Mouse (Mus musculus) heart, postnatal 0 days (tissue): Measurements from ENCODE around the gene Mcpt1. TPM values are rescaled to one million over a fixed set of nuclear protein-coding genes. Genes with fewer than 3 reads are reported as not detected.
"Not testable (repeated sequence)": the region's sequence is repeated elsewhere in the genome, so short reads cannot be mapped to it uniquely, and the experiment has no call there.

Experiments used
- ATAC-seq: fragments of 200-750 bp; cut with Nextera tagmentation; 2 replicates; pipeline ENCODE4 v1.8.0; 2017; ENCODE audit warnings: low read depth, moderate number of reproducible peaks, moderate library complexity; ENCODE audit not compliant: insufficient read depth
- DNase-seq: peaks from one replicate; pipeline ENCODE4 v3.0.0-alpha.2; 2016; ENCODE audit warnings: low spot score
- H3K27ac ChIP-seq: fragments of 300-500 bp; sonication (generic); 2 replicates; pipeline ENCODE4 v1.5.1; 2014; ENCODE audit warnings: low read depth, mild to moderate bottlenecking
- H3K27me3 ChIP-seq: fragments of 300-500 bp; sonication (generic); 2 replicates; pipeline ENCODE4 v1.6.1; 2014; ENCODE audit warnings: low read length, mixed read lengths; ENCODE audit not compliant: control insufficient read depth, insufficient read depth
- H3K36me3 ChIP-seq: fragments of 300-500 bp; sonication (generic); replicated peaks from 2 replicates; pipeline ENCODE4 v1.6.1; 2014; ENCODE audit warnings: low read length, mixed read lengths; ENCODE audit not compliant: control insufficient read depth, insufficient read depth
- H3K4me1 ChIP-seq: fragments of 300-500 bp; sonication (generic); 2 replicates; pipeline ENCODE4 v1.6.1; 2014; ENCODE audit warnings: antibody characterized with exemption; ENCODE audit not compliant: control insufficient read depth, insufficient read depth
- H3K4me2 ChIP-seq: fragments of 300-500 bp; sonication (generic); 2 replicates; pipeline ENCODE4 v1.6.1; 2014; ENCODE audit warnings: low read depth, mild to moderate bottlenecking, low read length, moderate library complexity
- H3K4me3 ChIP-seq: fragments of 300-500 bp; sonication (generic); 2 replicates; pipeline ENCODE4 v1.5.1; 2014; ENCODE audit warnings: low read depth, low read length
- H3K9ac ChIP-seq: fragments of 300-500 bp; sonication (generic); replicated peaks from 2 replicates; pipeline ENCODE4 v1.6.1; 2014; ENCODE audit warnings: low read depth, low read length, mixed read lengths
- H3K9me3 ChIP-seq: fragments of 300-500 bp; sonication (generic); replicated peaks from 2 replicates; pipeline ENCODE4 v1.6.1; 2016; ENCODE audit warnings: low read length; ENCODE audit not compliant: control insufficient read depth
- CTCF ChIP-seq: IDR thresholded peaks from 2 replicates; pipeline ENCODE4 v1.5.1; 2016; ENCODE audit warnings: antibody characterized with exemption, control low read depth, low read depth
- EP300 ChIP-seq: IDR thresholded peaks from 2 replicates; pipeline ENCODE4 v1.6.1; 2016; ENCODE audit warnings: antibody characterized with exemption, low read depth
- WGBS: fragments of 180-500 bp; shearing (Covaris S2); extraction: QIAGEN DNeasy Blood & Tissue Kit; methylation state at CpG from one replicate; pipeline ENCODE4 v1.1.7; 2014; 5-methylcytosine and 5-hydroxymethylcytosine counted together
- polyA plus RNA-seq: library from polyadenylated mRNA; unstranded; fragments of >200 nt; fragmentation: Nextera tagmentation; extraction: Ambion mirVana; gene quantifications from 2 replicates; pipeline ENCODE4 v1.2.1, GENCODE M21; 2015
- total RNA-seq: library from RNA; depleted of rRNA; stranded (reverse); fragments of >200 nt; gene quantifications from 2 replicates; pipeline ENCODE4 v1.2.3, GENCODE M21; 2014; ENCODE audit warnings: low replicate concordance; rRNA removed

Gene Mcpt1
- total and polyA plus RNA-seq, 2 experiments from 2014 or later: not detected

GRCm38 (mm10) chr14:56034433-56034832, 16.7 kb downstream of the Mcpt1 start:
- H3K4me2 ChIP-seq: no peak overlapping the region
- H3K4me1 ChIP-seq: no peaks in the 10 kb centered on the region
- TF ChIP-seq EP300 (no peak), CTCF (no peak)
- ATAC-seq (no peak), DNase-seq (peak; percentile 8)
- H3K27ac ChIP-seq: no peak overlapping the region
- H3K4me3 ChIP-seq: no peak overlapping the region
- H3K36me3 ChIP-seq: no peaks in the 10 kb centered on the region
- WGBS: 52% methylated on average over 2 of the region's 2 CpGs
- no peaks in the 10 kb centered on the region for H3K9me3 ChIP-seq
- H3K9ac ChIP-seq: no peak overlapping the region
- H3K27me3 ChIP-seq: no peaks in the 10 kb centered on the region

- H3K9ac ChIP-seq, H3K4me2 ChIP-seq, H3K27ac ChIP-seq, H3K4me3 ChIP-seq, H3K4me1 ChIP-seq, DNase-seq, ATAC-seq, H3K27me3 ChIP-seq, H3K36me3 ChIP-seq, H3K9me3 ChIP-seq: not testable (repeated sequence)
- WGBS: 13% methylated on average over 1 of the region's 1 CpGs
Observed at GRCm38 (mm10) chr14:56041792-56042191, 24.0 kb downstream of the Mcpt1 start, which contains the start of gene Mcpt2. Mcpt2 (plus strand) TSS chr14:56042041.

DNA sequence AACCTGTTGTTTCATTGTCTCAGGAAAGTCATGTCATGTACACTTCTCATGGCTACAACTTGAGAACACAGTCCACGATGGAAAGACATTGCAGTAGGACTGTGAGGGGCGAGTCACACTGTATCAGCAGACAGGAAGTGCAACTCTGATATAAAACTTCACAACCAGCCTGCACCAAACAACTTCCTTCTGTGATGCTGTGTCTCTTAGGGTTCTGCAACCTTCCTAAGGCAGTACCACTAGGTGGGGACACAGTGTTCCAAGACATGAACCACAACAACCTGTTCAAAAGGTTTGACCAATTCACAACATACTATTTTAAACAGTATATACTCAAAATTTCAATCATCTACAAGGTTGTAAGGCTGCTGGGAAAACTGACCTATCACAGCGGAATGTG, 37.6 kb downstream of the Mcpt1 start:
- H3K4me1 ChIP-seq: no peaks in the 10 kb centered on the region
- no peak overlapping the region for H3K9ac ChIP-seq
- 56% methylated on average over 3 of the region's 3 CpGs for WGBS
- H3K27me3 ChIP-seq: no peaks in the 10 kb centered on the region
- H3K4me2 ChIP-seq: no peak overlapping the region
- H3K9me3 ChIP-seq: no peaks in the 10 kb centered on the region
- H3K4me3 ChIP-seq: no peak overlapping the region
- TF ChIP-seq CTCF (no peak), EP300 (no peak)
- DNase-seq (no peak), ATAC-seq (no peak)
- H3K36me3 ChIP-seq: no peaks in the 10 kb centered on the region
- no peak overlapping the region for H3K27ac ChIP-seq

DNA sequence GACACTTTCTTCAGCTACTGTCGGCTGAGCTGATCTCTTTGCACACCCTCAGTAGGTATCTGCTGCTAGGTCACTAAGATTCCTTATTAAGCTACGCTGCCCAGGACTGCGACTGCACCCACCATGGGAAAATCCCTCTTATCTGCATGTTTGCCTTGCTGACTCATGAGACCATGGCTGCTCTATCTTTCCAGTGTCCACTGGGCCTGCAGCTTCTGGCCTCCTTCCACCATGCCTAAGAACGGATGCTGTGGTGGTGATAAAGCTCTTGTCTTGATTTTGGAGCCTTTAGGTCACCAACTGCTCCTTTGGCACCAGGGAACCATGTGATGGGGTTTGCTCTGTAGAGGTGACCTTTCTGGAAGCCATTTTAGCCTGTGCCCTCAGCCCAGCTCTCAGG, 40.0 kb downstream of the Mcpt1 start:
- Histone ChIP-seq H3K9me3 (no peaks in the 10 kb centered on the region), H3K4me2 (no peak overlapping the region), H3K36me3 (no peaks in the 10 kb centered on the region), H3K27me3 (no peaks in the 10 kb centered on the region), H3K9ac (no peak overlapping the region), H3K4me1 (no peaks in the 10 kb centered on the region), H3K4me3 (no peak overlapping the region), H3K27ac (no peak overlapping the region)
- ATAC-seq: no peak
- DNase-seq: peak; percentile 9
- TF ChIP-seq CTCF (no peak), EP300 (no peak)
- WGBS: 34% methylated on average over 4 of the region's 4 CpGs

DNA sequence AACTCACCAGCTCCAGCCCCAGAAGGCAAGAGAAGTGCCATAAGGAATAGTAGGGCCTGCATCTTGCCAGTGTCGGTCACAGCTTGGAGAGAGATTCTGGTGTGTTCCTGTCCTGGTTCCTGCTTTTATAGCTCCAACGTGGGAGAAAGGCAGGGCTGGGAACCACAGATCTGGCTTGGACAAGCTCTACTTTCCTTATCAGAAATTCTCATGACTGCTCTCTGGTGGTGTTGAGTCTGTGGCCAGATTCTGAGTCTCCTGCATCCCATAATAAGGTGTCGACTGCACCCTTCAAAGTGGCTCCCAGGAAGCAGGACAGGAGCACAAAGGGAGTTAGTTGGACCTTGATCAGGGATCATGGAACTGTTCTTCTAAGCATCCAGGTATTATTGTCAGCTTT, 44.4 kb downstream of the Mcpt1 start, which contains the start of gene Mcpt4:
TSS of gene Mcpt4 (minus strand) at position 101 of the 400 bp plus-strand sequence.
- 39% methylated on average over 3 of the region's 3 CpGs for WGBS
- H3K27me3 ChIP-seq, H3K9ac ChIP-seq, H3K4me3 ChIP-seq, H3K27ac ChIP-seq, ATAC-seq, H3K9me3 ChIP-seq, DNase-seq, H3K4me2 ChIP-seq, H3K4me1 ChIP-seq, H3K36me3 ChIP-seq: not testable (repeated sequence)

Other genes starting within 250 kb of the Mcpt1 start
- 16.2 and 17.4 TPM in 2 replicates for gene Adcy4, start 233.9 kb upstream of the Mcpt1 start, total RNA-seq
- 10.6 TPM in 2 replicates for gene Adcy4, start 233.9 kb upstream of the Mcpt1 start, polyA plus RNA-seq
- gene Ripk3, start 229.1 kb upstream of the Mcpt1 start, total RNA-seq: 8.5 and 16.3 TPM in 2 replicates
- 9.3 and 9.4 TPM in 2 replicates for gene Ripk3, start 229.1 kb upstream of the Mcpt1 start, polyA plus RNA-seq
- 6.5 and 8.5 TPM in 2 replicates for gene Nfatc4, start 194.8 kb upstream of the Mcpt1 start, total RNA-seq
- gene Nfatc4, start 194.8 kb upstream of the Mcpt1 start, polyA plus RNA-seq: 3.4 and 4.0 TPM in 2 replicates
- gene Nynrin, start 164.0 kb upstream of the Mcpt1 start, total RNA-seq: 27.6 and 29.0 TPM in 2 replicates
- 3.9 and 4.7 TPM in 2 replicates for gene Nynrin, start 164.0 kb upstream of the Mcpt1 start, polyA plus RNA-seq
- gene Cbln3, start 133.6 kb upstream of the Mcpt1 start, total RNA-seq: 0.73 and 2.5 TPM in 2 replicates
- gene Cbln3, start 133.6 kb upstream of the Mcpt1 start, polyA plus RNA-seq: 0.47 and 0.68 TPM in 2 replicates
- gene Khnyn, start 133.0 kb upstream of the Mcpt1 start, total RNA-seq: 17.1 and 19.5 TPM in 2 replicates
- gene Khnyn, start 133.0 kb upstream of the Mcpt1 start, polyA plus RNA-seq: 5.0 and 5.3 TPM in 2 replicates
- gene Sdr39u1, start 117.7 kb upstream of the Mcpt1 start, total RNA-seq: 89.1 and 138 TPM in 2 replicates
- gene Sdr39u1, start 117.7 kb upstream of the Mcpt1 start, polyA plus RNA-seq: 79.5 and 88.3 TPM in 2 replicates
- 1.6 and 4.4 TPM in 2 replicates for gene Cma1, start 73.3 kb upstream of the Mcpt1 start, total RNA-seq
- gene Cma1, start 73.3 kb upstream of the Mcpt1 start, polyA plus RNA-seq: 22.1 and 24.1 TPM in 2 replicates
- not detected in 2 replicates for gene Cma2, start 67.0 kb upstream of the Mcpt1 start, total RNA-seq
- not detected in 2 replicates for gene Cma2, start 67.0 kb upstream of the Mcpt1 start, polyA plus RNA-seq
- gene Mcpt9, start 12.5 kb downstream of the Mcpt1 start, total RNA-seq: not detected in 2 replicates
- not detected in 2 replicates for gene Mcpt9, start 12.5 kb downstream of the Mcpt1 start, polyA plus RNA-seq
- gene Mcpt2, start 24.1 kb downstream of the Mcpt1 start, total RNA-seq: not detected in 2 replicates
- gene Mcpt2, start 24.1 kb downstream of the Mcpt1 start, polyA plus RNA-seq: not detected in 2 replicates
- gene Mcpt4, start 44.3 kb downstream of the Mcpt1 start, total RNA-seq: 0.12 TPM in 1 of 2 replicates, not detected in the other
- gene Mcpt4, start 44.3 kb downstream of the Mcpt1 start, polyA plus RNA-seq: 1.8 and 2.3 TPM in 2 replicates
- gene Mcpt8, start 67.3 kb downstream of the Mcpt1 start, total RNA-seq: not detected in 2 replicates
- 0.22 and 0.38 TPM in 2 replicates for gene Mcpt8, start 67.3 kb downstream of the Mcpt1 start, polyA plus RNA-seq
- not detected in 2 replicates for gene Ctsg, start 84.6 kb downstream of the Mcpt1 start, total RNA-seq
- gene Ctsg, start 84.6 kb downstream of the Mcpt1 start, polyA plus RNA-seq: 0.15 and 0.23 TPM in 2 replicates
- gene Gzme, start 102.7 kb downstream of the Mcpt1 start, total RNA-seq: not detected in 2 replicates
- not detected in 2 replicates for gene Gzme, start 102.7 kb downstream of the Mcpt1 start, polyA plus RNA-seq
- gene Gzmd, start 114.6 kb downstream of the Mcpt1 start, total RNA-seq: not detected in 2 replicates
- gene Gzmd, start 114.6 kb downstream of the Mcpt1 start, polyA plus RNA-seq: not detected in 2 replicates
- gene Gzmg, start 141.6 kb downstream of the Mcpt1 start, total RNA-seq: not detected in 2 replicates
- not detected in 2 replicates for gene Gzmg, start 141.6 kb downstream of the Mcpt1 start, polyA plus RNA-seq
- gene Gzmn, start 156.6 kb downstream of the Mcpt1 start, total RNA-seq: not detected in 2 replicates
- gene Gzmn, start 156.6 kb downstream of the Mcpt1 start, polyA plus RNA-seq: not detected in 2 replicates
- gene Gzmf, start 193.4 kb downstream of the Mcpt1 start, total RNA-seq: not detected in 2 replicates
- gene Gzmf, start 193.4 kb downstream of the Mcpt1 start, polyA plus RNA-seq: not detected in 2 replicates
- not detected in 2 replicates for gene Gzmc, start 216.7 kb downstream of the Mcpt1 start, total RNA-seq
- not detected in 2 replicates for gene Gzmc, start 216.7 kb downstream of the Mcpt1 start, polyA plus RNA-seq
- not detected in 2 replicates for gene Gzmb, start 244.3 kb downstream of the Mcpt1 start, total RNA-seq
- gene Gzmb, start 244.3 kb downstream of the Mcpt1 start, polyA plus RNA-seq: not detected in 2 replicates